Mouse (Mus musculus) erythroblast, embryonic 14.5 days (primary cell): ENCODE measurements around the gene Mthfd1.

Source experiments
- GATA1 ChIP-seq: IDR thresholded peaks from 2 replicates; pipeline ENCODE4 v1.6.1; 2012; ENCODE audit warnings: low read length, inconsistent platforms, mixed read lengths
- TAL1 ChIP-seq: IDR thresholded peaks from 3 replicates; pipeline ENCODE4 v1.6.1; 2012; ENCODE audit warnings: low read length, inconsistent platforms, mixed read lengths

DNA sequence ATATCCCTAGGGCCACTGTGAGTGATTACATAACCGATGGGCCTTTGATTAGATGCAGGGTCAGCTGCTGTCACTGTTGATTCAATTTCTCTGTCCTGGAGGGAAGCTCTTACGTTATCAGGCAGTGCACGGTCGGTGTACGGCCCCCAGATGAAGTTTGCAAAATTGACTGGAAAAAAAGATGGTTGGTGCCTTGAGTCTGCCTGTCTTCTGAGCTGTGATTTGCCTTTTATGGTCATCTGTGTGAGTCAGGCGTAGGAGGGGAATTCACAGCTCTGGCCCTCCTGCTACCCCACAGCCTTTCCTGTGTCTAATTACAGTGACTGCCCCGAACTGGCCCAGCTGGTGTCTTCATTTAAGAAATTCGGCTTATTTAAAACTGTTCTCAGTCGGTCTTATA, 52.9 kb downstream of the Mthfd1 start:
- TF ChIP-seq GATA1 (no peak), TAL1 (no peak)
